Mouse (Mus musculus) forebrain, embryonic 13.5 days (tissue): Measurements from ENCODE around the gene Tmem178b. TPM values are rescaled to one million over a fixed set of nuclear protein-coding genes. Genes with fewer than 3 reads are reported as not detected.
A peak's percentile ranks its signal among the peaks of the same experiment; 100 is the strongest.

Experiments used
- ATAC-seq: fragments of 200-750 bp; cut with Nextera tagmentation; 2 replicates; pipeline ENCODE4 v1.8.0; 2017
- H3K27ac ChIP-seq: fragments of 300-500 bp; sonication (generic); 2 replicates; pipeline ENCODE4 v1.5.1; 2015; ENCODE audit warnings: inconsistent platforms, mild to moderate bottlenecking, moderate library complexity
- H3K27me3 ChIP-seq: fragments of 300-500 bp; sonication (generic); 2 replicates; pipeline ENCODE4 v1.6.1; 2015; ENCODE audit warnings: mild to moderate bottlenecking, inconsistent platforms
- H3K36me3 ChIP-seq: fragments of 300-500 bp; sonication (generic); 2 replicates; pipeline ENCODE4 v1.6.1; 2015; ENCODE audit warnings: mild to moderate bottlenecking, inconsistent platforms; ENCODE audit not compliant: poor library complexity, severe bottlenecking
- H3K4me1 ChIP-seq: fragments of 300-500 bp; sonication (generic); 2 replicates; pipeline ENCODE4 v1.6.1; 2015; ENCODE audit warnings: inconsistent platforms
- H3K4me2 ChIP-seq: fragments of 300-500 bp; sonication (generic); 2 replicates; pipeline ENCODE4 v1.6.1; 2015; ENCODE audit warnings: inconsistent platforms, mild to moderate bottlenecking, moderate library complexity
- H3K4me3 ChIP-seq: fragments of 300-500 bp; sonication (generic); 2 replicates; pipeline ENCODE4 v1.5.1; 2015; ENCODE audit warnings: mild to moderate bottlenecking, inconsistent platforms
- H3K9ac ChIP-seq: fragments of 300-500 bp; sonication (generic); 2 replicates; pipeline ENCODE4 v1.6.1; 2015; ENCODE audit warnings: mild to moderate bottlenecking, inconsistent platforms
- H3K9me3 ChIP-seq: fragments of 300-500 bp; sonication (generic); replicated peaks from 2 replicates; pipeline ENCODE4 v1.6.1; 2016; ENCODE audit warnings: inconsistent platforms
- WGBS: fragments of 180-500 bp; shearing (Covaris S2); methylation state at CpG from one replicate; pipeline ENCODE4 v1.1.7; 2015; 5-methylcytosine and 5-hydroxymethylcytosine counted together
- polyA plus RNA-seq: library from polyadenylated mRNA; unstranded; fragments of >200 nt; fragmentation: Nextera tagmentation; extraction: Ambion mirVana; gene quantifications from 2 replicates; pipeline ENCODE4 v1.2.1, GENCODE M21; 2015

The Tmem178b gene
- polyA plus RNA-seq, 1 experiment from 2014 or later, result 16.4 TPM

- Histone ChIP-seq H3K4me1 (peaks cover 13% of the 10 kb centered on the region; the same call in 1 of the 2 replicates), H3K9ac (no peak overlapping the region), H3K4me2 (no peak overlapping the region), H3K9me3 (no peaks in the 10 kb centered on the region), H3K27me3 (no peaks in the 10 kb centered on the region), H3K27ac (no peak overlapping the region), H3K36me3 (no peaks in the 10 kb centered on the region), H3K4me3 (no peak overlapping the region)
- no peak for ATAC-seq
- 82% methylated on average over 6 of the region's 6 CpGs for WGBS
Measured at GRCm38 (mm10) chr6:40068467-40068866, 195.4 kb downstream of the Tmem178b start.

GRCm38 (mm10) chr6:40071007-40071406 is 197.9 kb downstream of the Tmem178b start:
- Histone ChIP-seq H3K27ac (peak overlapping the region; percentile 48), H3K9ac (no peak overlapping the region), H3K4me1 (peaks cover 13% of the 10 kb centered on the region; the same call in 1 of the 2 replicates), H3K4me2 (no peak overlapping the region), H3K9me3 (no peaks in the 10 kb centered on the region), H3K27me3 (no peaks in the 10 kb centered on the region), H3K4me3 (no peak overlapping the region), H3K36me3 (no peaks in the 10 kb centered on the region)
- peak; percentile 61; the same call in 1 of the 2 replicates for ATAC-seq
- WGBS, result 73% methylated on average over 3 of the region's 3 CpGs

- WGBS, result 13% methylated on average over 1 of the region's 1 CpGs
- no peak for ATAC-seq
- no peaks in the 10 kb centered on the region for H3K36me3 ChIP-seq
- no peak overlapping the region for H3K27ac ChIP-seq
- H3K4me2 ChIP-seq, result no peak overlapping the region
- H3K9ac ChIP-seq, result no peak overlapping the region
- no peaks in the 10 kb centered on the region for H3K27me3 ChIP-seq
- H3K4me3 ChIP-seq, result no peak overlapping the region
- H3K4me1 ChIP-seq, result peaks cover 6% of the 10 kb centered on the region; the same call in 1 of the 2 replicates
- H3K9me3 ChIP-seq, result no peaks in the 10 kb centered on the region
Measured at GRCm38 (mm10) chr6:40076089-40076488, 203.0 kb downstream of the Tmem178b start.

- H3K4me2 ChIP-seq, result no peak overlapping the region
- ATAC-seq, result no peak
- WGBS, result 83% methylated on average over 5 of the region's 5 CpGs
- no peak overlapping the region for H3K9ac ChIP-seq
- peaks cover 5% of the 10 kb centered on the region; the same call in 1 of the 2 replicates for H3K4me1 ChIP-seq
- H3K27ac ChIP-seq, result no peak overlapping the region
- H3K27me3 ChIP-seq, result no peaks in the 10 kb centered on the region
- no peaks in the 10 kb centered on the region for H3K9me3 ChIP-seq
- H3K36me3 ChIP-seq, result no peaks in the 10 kb centered on the region
- H3K4me3 ChIP-seq, result no peak overlapping the region
Measured at GRCm38 (mm10) chr6:40076670-40077313, 203.7 kb downstream of the Tmem178b start.

GRCm38 (mm10) chr6:40078353-40078752 is 205.3 kb downstream of the Tmem178b start:
- H3K27me3 ChIP-seq, result no peaks in the 10 kb centered on the region
- peaks cover 5% of the 10 kb centered on the region; the same call in 1 of the 2 replicates for H3K4me1 ChIP-seq
- H3K27ac ChIP-seq, result no peak overlapping the region
- no peak overlapping the region for H3K9ac ChIP-seq
- no peak for ATAC-seq
- no peak overlapping the region for H3K4me2 ChIP-seq
- WGBS, result 89% methylated on average over 3 of the region's 3 CpGs
- no peaks in the 10 kb centered on the region for H3K9me3 ChIP-seq
- H3K4me3 ChIP-seq, result no peak overlapping the region
- no peaks in the 10 kb centered on the region for H3K36me3 ChIP-seq

- WGBS, result 92% methylated on average over 3 of the region's 3 CpGs
- Histone ChIP-seq H3K9me3 (no peaks in the 10 kb centered on the region), H3K9ac (no peak overlapping the region), H3K27me3 (no peaks in the 10 kb centered on the region), H3K27ac (no peak overlapping the region), H3K4me3 (no peak overlapping the region), H3K4me2 (no peak overlapping the region), H3K36me3 (no peaks in the 10 kb centered on the region), H3K4me1 (no peaks in the 10 kb centered on the region)
- ATAC-seq, result no peak
Measured at GRCm38 (mm10) chr6:40083726-40084125, 210.7 kb downstream of the Tmem178b start.

GRCm38 (mm10) chr6:40091250-40091651 is 218.2 kb downstream of the Tmem178b start:
- H3K4me3 ChIP-seq, result no peak overlapping the region
- no peak overlapping the region for H3K9ac ChIP-seq
- H3K27ac ChIP-seq, result peak overlapping the region; percentile 53
- H3K36me3 ChIP-seq, result no peaks in the 10 kb centered on the region
- no peaks in the 10 kb centered on the region for H3K9me3 ChIP-seq
- peaks cover 14% of the 10 kb centered on the region for H3K4me1 ChIP-seq
- ATAC-seq, result peak; percentile 28; the same call in 1 of the 2 replicates
- no peaks in the 10 kb centered on the region for H3K27me3 ChIP-seq
- 23% methylated on average over 5 of the region's 5 CpGs for WGBS
- H3K4me2 ChIP-seq, result peak overlapping the region; percentile 10; the same call in 1 of the 2 replicates

- WGBS, result 82% methylated on average over 2 of the region's 2 CpGs
- no peak overlapping the region for H3K27ac ChIP-seq
Measured at GRCm38 (mm10) chr6:40098498-40098897, 225.4 kb downstream of the Tmem178b start.

GRCm38 (mm10) chr6:40101785-40102184 is 228.7 kb downstream of the Tmem178b start:
- ATAC-seq, result no peak
- no peak overlapping the region for H3K9ac ChIP-seq
- WGBS, result 91% methylated on average over 4 of the region's 4 CpGs
- H3K4me3 ChIP-seq, result no peak overlapping the region
- no peaks in the 10 kb centered on the region for H3K9me3 ChIP-seq
- H3K4me2 ChIP-seq, result no peak overlapping the region
- H3K27ac ChIP-seq, result no peak overlapping the region
- no peaks in the 10 kb centered on the region for H3K27me3 ChIP-seq
- no peaks in the 10 kb centered on the region for H3K36me3 ChIP-seq
- H3K4me1 ChIP-seq, result peaks cover 28% of the 10 kb centered on the region

More at GRCm38 (mm10) chr6:40098498-40098897, 225.4 kb downstream of the Tmem178b start:
- Histone ChIP-seq H3K4me3 (no peak overlapping the region), H3K27me3 (no peaks in the 10 kb centered on the region), H3K4me1 (peaks cover 15% of the 10 kb centered on the region), H3K4me2 (no peak overlapping the region), H3K9ac (no peak overlapping the region), H3K9me3 (no peaks in the 10 kb centered on the region), H3K36me3 (no peaks in the 10 kb centered on the region)
- ATAC-seq, result no peak

- Histone ChIP-seq H3K4me2 (no peak overlapping the region), H3K36me3 (no peaks in the 10 kb centered on the region), H3K4me1 (peaks cover 28% of the 10 kb centered on the region), H3K9ac (no peak overlapping the region), H3K9me3 (no peaks in the 10 kb centered on the region), H3K27ac (peak overlapping the region; percentile 85), H3K4me3 (no peak overlapping the region), H3K27me3 (no peaks in the 10 kb centered on the region)
- 24% methylated on average over 4 of the region's 4 CpGs for WGBS
- ATAC-seq, result peak; percentile 62
Measured at GRCm38 (mm10) chr6:40102863-40103262, 229.8 kb downstream of the Tmem178b start.

GRCm38 (mm10) chr6:40110029-40110428 is 237.0 kb downstream of the Tmem178b start:
- Histone ChIP-seq H3K9ac (no peak overlapping the region), H3K4me2 (no peak overlapping the region), H3K4me3 (no peak overlapping the region), H3K4me1 (peaks cover 6% of the 10 kb centered on the region), H3K36me3 (no peaks in the 10 kb centered on the region), H3K27ac (no peak overlapping the region), H3K9me3 (no peaks in the 10 kb centered on the region), H3K27me3 (no peaks in the 10 kb centered on the region)
- 87% methylated on average over 5 of the region's 5 CpGs for WGBS
- no peak for ATAC-seq

- 81% methylated on average over 2 of the region's 2 CpGs for WGBS
- H3K27me3 ChIP-seq, result no peaks in the 10 kb centered on the region
Measured at GRCm38 (mm10) chr6:40110729-40111128, 237.7 kb downstream of the Tmem178b start.

GRCm38 (mm10) chr6:40112488-40112887 is 239.4 kb downstream of the Tmem178b start:
- Histone ChIP-seq H3K4me2 (no peak overlapping the region), H3K9me3 (no peaks in the 10 kb centered on the region), H3K27me3 (no peaks in the 10 kb centered on the region), H3K4me1 (peaks cover 8% of the 10 kb centered on the region), H3K9ac (no peak overlapping the region), H3K4me3 (no peak overlapping the region), H3K36me3 (no peaks in the 10 kb centered on the region), H3K27ac (no peak overlapping the region)
- ATAC-seq, result no peak
- 78% methylated on average over 10 of the region's 10 CpGs for WGBS

More at GRCm38 (mm10) chr6:40110729-40111128, 237.7 kb downstream of the Tmem178b start:
- H3K4me1 ChIP-seq, result peaks cover 8% of the 10 kb centered on the region
- H3K27ac ChIP-seq, result no peak overlapping the region
- no peak overlapping the region for H3K4me3 ChIP-seq
- H3K9me3 ChIP-seq, result no peaks in the 10 kb centered on the region
- ATAC-seq, result no peak
- no peak overlapping the region for H3K4me2 ChIP-seq
- H3K36me3 ChIP-seq, result no peaks in the 10 kb centered on the region
- H3K9ac ChIP-seq, result no peak overlapping the region
